Mouse (Mus musculus): ENCODE data around the gene Scn10a. TPM values are rescaled to one million over a fixed set of nuclear protein-coding genes. Genes with fewer than 3 reads are reported as not detected.

Gene Scn10a
- total and polyA plus RNA-seq, 3 experiments = not detected

DNA sequence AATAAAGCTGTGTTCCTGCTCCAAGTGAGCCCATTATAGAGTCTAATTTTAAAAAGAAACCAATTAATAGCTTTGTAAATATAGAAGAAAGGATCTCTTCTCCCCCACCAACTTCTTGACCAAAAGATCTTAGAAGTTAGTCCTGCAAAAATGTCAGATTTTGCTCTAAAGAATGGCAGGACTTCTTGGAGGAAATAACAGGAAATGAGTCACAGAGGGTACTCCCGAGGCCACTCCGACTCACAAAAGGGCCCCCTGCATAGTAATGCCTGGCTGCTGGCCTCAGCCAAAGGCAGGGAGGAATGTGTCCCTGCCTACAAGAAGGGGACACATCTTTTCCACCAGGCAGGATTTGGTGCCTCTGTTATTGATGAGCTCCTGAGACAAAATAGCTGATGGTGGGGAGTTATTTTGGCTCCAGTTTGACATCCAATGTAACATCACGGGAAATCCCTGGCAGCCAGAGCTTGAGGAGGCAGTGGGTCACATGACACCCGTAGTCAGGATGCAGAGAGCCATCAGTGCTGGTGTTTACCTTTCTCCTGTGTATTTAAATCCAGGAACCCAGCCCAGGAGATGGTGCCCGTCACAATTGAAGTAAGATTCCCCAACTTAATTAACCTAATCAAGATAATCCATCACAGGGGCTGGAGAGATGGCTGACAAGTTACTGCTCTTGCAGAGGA lies 22.1 kb upstream of the Scn10a start:
- in situ Hi-C loops (cut with MboI; ENCODE audit: low pct_ligation_motif_present, low pct_unique_long_range_greater_than_20kb, low sequenced_read_pairs) = no loop called here
- Histone ChIP-seq H3K4me1 (ENCODE audit: control insufficient read depth in 1 of 2, insufficient read depth in 2 of 2) (peaks cover 14 to 38% of the 10 kb centered on the region in 2 experiments), H3K9me3 (replicated peaks; ENCODE audit: low read length) (no peaks in the 10 kb centered on the region)

DNA sequence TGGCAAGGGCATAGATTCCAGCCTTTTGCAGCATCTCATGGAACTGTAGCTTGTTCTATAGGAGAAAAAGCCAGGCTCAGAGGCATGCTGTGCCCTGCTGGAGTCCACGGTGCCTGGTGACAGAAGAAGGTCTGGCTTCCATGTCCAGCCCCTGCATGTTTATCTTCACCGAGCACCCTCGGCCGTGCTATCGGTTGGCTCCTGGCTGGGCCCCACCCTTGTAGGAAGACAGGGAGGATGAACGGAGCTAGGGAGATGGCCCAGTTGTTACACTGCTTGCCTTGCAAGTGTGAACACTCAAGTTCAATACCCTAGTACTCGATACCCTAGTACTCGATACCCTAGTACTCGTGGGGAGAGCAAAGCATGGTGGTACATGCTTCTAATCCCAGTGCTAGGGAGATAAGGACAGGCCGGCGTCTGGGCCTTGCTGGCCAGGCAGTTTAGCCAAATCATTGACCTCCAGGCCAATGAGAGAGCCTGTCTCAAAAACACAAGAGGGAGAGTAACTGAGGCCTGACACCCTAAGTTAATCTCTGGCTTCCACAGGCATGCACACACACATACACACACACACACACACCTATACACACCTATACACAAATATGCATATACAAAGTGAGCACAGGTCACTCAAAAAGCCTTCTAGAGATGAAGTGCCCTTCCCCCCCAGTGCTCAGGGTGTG lies 9.4 kb upstream of the Scn10a start:
- no peak overlapping the region for H3K4me3 ChIP-seq (replicated peaks in 1 of 3; ENCODE audit: low read depth in 2 of 3, low read length in 2 of 3, poor library complexity in 1 of 3)
- no peak for DNase-seq (ENCODE audit: extremely low read depth)
- no peak overlapping the region for H3K9ac ChIP-seq (ENCODE audit: insufficient read depth, low read depth)
- H3K27me3 ChIP-seq (replicated peaks) = peaks cover 68% of the 10 kb centered on the region
- TF ChIP-seq JUN (IDR thresholded peaks at IDR 0.05; ENCODE audit: insufficient read depth, low read depth, low read length) (no peak), CHD1 (IDR thresholded peaks at IDR 0.05; ENCODE audit: low read depth, low read length) (no peak), USF2 (conservative IDR thresholded peaks at IDR 0.05; ENCODE audit: low read depth, low read length) (no peak), E2F4 (IDR thresholded peaks at IDR 0.05; ENCODE audit: insufficient replicate concordance, low read depth, low read length) (no peak), CTCF (conservative IDR thresholded peaks at IDR 0.05 in 1 of 2, IDR thresholded peaks at IDR 0.05 in 1 of 2; ENCODE audit: low read depth in 2 of 2, low read length in 2 of 2) (no peak)
- H3K9me3 ChIP-seq (replicated peaks; ENCODE audit: low read length) = no peaks in the 10 kb centered on the region
- H3K27ac ChIP-seq (ENCODE audit: insufficient read depth, low read depth) = no peak overlapping the region
- H3K36me3 ChIP-seq (replicated peaks in 1 of 2; ENCODE audit: control insufficient read depth in 1 of 2, insufficient read depth in 1 of 2, low read length in 1 of 2) = no peaks in the 10 kb centered on the region
- no peaks in the 10 kb centered on the region for H3K4me1 ChIP-seq (ENCODE audit: control insufficient read depth in 1 of 2, insufficient read depth in 2 of 2)
- in situ Hi-C loops (cut with MboI; ENCODE audit: low pct_ligation_motif_present, low pct_unique_long_range_greater_than_20kb, low sequenced_read_pairs) = no loop called here
- no peaks in the 10 kb centered on the region for H3K79me2 ChIP-seq (replicated peaks; ENCODE audit: control insufficient read depth, extremely low read depth, insufficient read depth, poor library complexity, severe bottlenecking)
- H3K4me2 ChIP-seq (ENCODE audit: insufficient read depth, low read depth, poor library complexity, severe bottlenecking) = no peak overlapping the region
- dilution Hi-C loops (cut with MboI; ENCODE audit: extremely low pct_ligation_motif_present, extremely low pct_unique_long_range_greater_than_20kb, low sequenced_read_pairs) = no loop called here

More for the DNA sequence above, 22.1 kb upstream of the Scn10a start:
- Histone ChIP-seq H3K27me3 (replicated peaks) (peaks cover 15% of the 10 kb centered on the region), H3K79me2 (replicated peaks; ENCODE audit: control insufficient read depth, extremely low read depth, insufficient read depth, poor library complexity, severe bottlenecking) (no peaks in the 10 kb centered on the region), H3K36me3 (replicated peaks in 1 of 2; ENCODE audit: control insufficient read depth in 1 of 2, insufficient read depth in 1 of 2, low read length in 1 of 2) (no peaks in the 10 kb centered on the region), H3K4me2 (ENCODE audit: insufficient read depth, low read depth, poor library complexity, severe bottlenecking) (no peak overlapping the region), H3K9ac (ENCODE audit: insufficient read depth, low read depth) (no peak overlapping the region), H3K27ac (ENCODE audit: insufficient read depth, low read depth) (no peak overlapping the region), H3K4me3 (replicated peaks in 1 of 3; ENCODE audit: low read depth in 2 of 3, low read length in 2 of 3, poor library complexity in 1 of 3) (no peak overlapping the region)
- no peak for DNase-seq (ENCODE audit: extremely low read depth)
- TF ChIP-seq IRF4 (IDR thresholded peaks at IDR 0.05; ENCODE audit: low read depth, low read length) (no peak), MEF2A (IDR thresholded peaks at IDR 0.05; ENCODE audit: borderline replicate concordance, low read depth, low read length) (no peak), MAFK (IDR thresholded peaks at IDR 0.05; ENCODE audit: insufficient replicate concordance, low read length) (no peak), USF1 (IDR thresholded peaks at IDR 0.05; ENCODE audit: low read depth, low read length) (no peak), MAZ (IDR thresholded peaks at IDR 0.05; ENCODE audit: low read depth, low read length) (no peak), E2F4 (IDR thresholded peaks at IDR 0.05; ENCODE audit: insufficient replicate concordance, low read depth, low read length) (no peak), EP300 (IDR thresholded peaks at IDR 0.05; ENCODE audit: low read length) (no peak), POLR2A (IDR thresholded peaks at IDR 0.05; ENCODE audit: low read depth, low read length) (no peak), CHD2 (IDR thresholded peaks at IDR 0.05; ENCODE audit: low read length) (no peak), GABPA (IDR thresholded peaks at IDR 0.05; ENCODE audit: insufficient replicate concordance, low read depth, low read length) (no peak), UBTF (IDR thresholded peaks at IDR 0.05; ENCODE audit: low read depth, low read length) (no peak), SIN3A (IDR thresholded peaks at IDR 0.05; ENCODE audit: low read length) (no peak), ZNF384 (IDR thresholded peaks at IDR 0.05; ENCODE audit: low read depth, low read length) (no peak)
- dilution Hi-C loops (cut with MboI; ENCODE audit: extremely low pct_ligation_motif_present, extremely low pct_unique_long_range_greater_than_20kb, low sequenced_read_pairs) = no loop called here
